Mouse (Mus musculus) heart, postnatal 0 days (tissue): Measurements from ENCODE around the gene Aox3. TPM values are rescaled to one million over a fixed set of nuclear protein-coding genes. Genes with fewer than 3 reads are reported as not detected.

ENCODE experiments used
- ATAC-seq: fragments of 200-750 bp; cut with Nextera tagmentation; 2 replicates; pipeline ENCODE4 v1.8.0; 2017; ENCODE audit warnings: low read depth, moderate number of reproducible peaks, moderate library complexity; ENCODE audit not compliant: insufficient read depth
- DNase-seq: peaks from one replicate; pipeline ENCODE4 v3.0.0-alpha.2; 2016; ENCODE audit warnings: low spot score
- H3K27ac ChIP-seq: fragments of 300-500 bp; sonication (generic); 2 replicates; pipeline ENCODE4 v1.5.1; 2014; ENCODE audit warnings: low read depth, mild to moderate bottlenecking
- H3K27me3 ChIP-seq: fragments of 300-500 bp; sonication (generic); 2 replicates; pipeline ENCODE4 v1.6.1; 2014; ENCODE audit warnings: low read length, mixed read lengths; ENCODE audit not compliant: control insufficient read depth, insufficient read depth
- H3K36me3 ChIP-seq: fragments of 300-500 bp; sonication (generic); replicated peaks from 2 replicates; pipeline ENCODE4 v1.6.1; 2014; ENCODE audit warnings: low read length, mixed read lengths; ENCODE audit not compliant: control insufficient read depth, insufficient read depth
- H3K4me1 ChIP-seq: fragments of 300-500 bp; sonication (generic); 2 replicates; pipeline ENCODE4 v1.6.1; 2014; ENCODE audit warnings: antibody characterized with exemption; ENCODE audit not compliant: control insufficient read depth, insufficient read depth
- H3K4me2 ChIP-seq: fragments of 300-500 bp; sonication (generic); 2 replicates; pipeline ENCODE4 v1.6.1; 2014; ENCODE audit warnings: low read depth, mild to moderate bottlenecking, low read length, moderate library complexity
- H3K4me3 ChIP-seq: fragments of 300-500 bp; sonication (generic); 2 replicates; pipeline ENCODE4 v1.5.1; 2014; ENCODE audit warnings: low read depth, low read length
- H3K9ac ChIP-seq: fragments of 300-500 bp; sonication (generic); replicated peaks from 2 replicates; pipeline ENCODE4 v1.6.1; 2014; ENCODE audit warnings: low read depth, low read length, mixed read lengths
- H3K9me3 ChIP-seq: fragments of 300-500 bp; sonication (generic); replicated peaks from 2 replicates; pipeline ENCODE4 v1.6.1; 2016; ENCODE audit warnings: low read length; ENCODE audit not compliant: control insufficient read depth
- CTCF ChIP-seq: IDR thresholded peaks from 2 replicates; pipeline ENCODE4 v1.5.1; 2016; ENCODE audit warnings: antibody characterized with exemption, control low read depth, low read depth
- EP300 ChIP-seq: IDR thresholded peaks from 2 replicates; pipeline ENCODE4 v1.6.1; 2016; ENCODE audit warnings: antibody characterized with exemption, low read depth
- WGBS: fragments of 180-500 bp; shearing (Covaris S2); extraction: QIAGEN DNeasy Blood & Tissue Kit; methylation state at CpG from one replicate; pipeline ENCODE4 v1.1.7; 2014; 5-methylcytosine and 5-hydroxymethylcytosine counted together
- polyA plus RNA-seq: library from polyadenylated mRNA; unstranded; fragments of >200 nt; fragmentation: Nextera tagmentation; extraction: Ambion mirVana; gene quantifications from 2 replicates; pipeline ENCODE4 v1.2.1, GENCODE M21; 2015
- total RNA-seq: library from RNA; depleted of rRNA; stranded (reverse); fragments of >200 nt; gene quantifications from 2 replicates; pipeline ENCODE4 v1.2.3, GENCODE M21; 2014; ENCODE audit warnings: low replicate concordance

Aox3 gene
- total and polyA plus RNA-seq, 2 experiments from 2014 or later: 0.12 TPM; not detected in 1

GRCm38 (mm10) chr1:58071509-58071908, 41.4 kb upstream of the Aox3 start:
- H3K4me1 ChIP-seq: no peaks in the 10 kb centered on the region
- no peak overlapping the region for H3K4me3 ChIP-seq
- H3K27ac ChIP-seq: no peak overlapping the region
- no peaks in the 10 kb centered on the region for H3K36me3 ChIP-seq
- H3K4me2 ChIP-seq: no peak overlapping the region
- DNase-seq (no peak), ATAC-seq (no peak)
- H3K27me3 ChIP-seq: no peaks in the 10 kb centered on the region
- H3K9ac ChIP-seq: no peak overlapping the region
- no peak for TF ChIP-seq EP300
- TF ChIP-seq CTCF: no peak
- no peaks in the 10 kb centered on the region for H3K9me3 ChIP-seq
- WGBS: 72% methylated on average over 1 of the region's 1 CpGs

GRCm38 (mm10) chr1:58072416-58072815, 40.5 kb upstream of the Aox3 start:
- WGBS: 71% methylated on average over 2 of the region's 2 CpGs
- ATAC-seq: no peak

GRCm38 (mm10) chr1:58072991-58073730, 39.8 kb upstream of the Aox3 start:
- TF ChIP-seq CTCF: no peak
- TF ChIP-seq EP300: no peak
- no peak overlapping the region for H3K9ac ChIP-seq
- DNase-seq (no peak), ATAC-seq (no peak)
- no peaks in the 10 kb centered on the region for H3K36me3 ChIP-seq
- no peaks in the 10 kb centered on the region for H3K9me3 ChIP-seq
- 71% methylated on average over 12 of the region's 12 CpGs for WGBS
- H3K4me1 ChIP-seq: no peaks in the 10 kb centered on the region
- H3K27ac ChIP-seq: no peak overlapping the region
- no peak overlapping the region for H3K4me3 ChIP-seq
- H3K4me2 ChIP-seq: no peak overlapping the region
- H3K27me3 ChIP-seq: no peaks in the 10 kb centered on the region

More at GRCm38 (mm10) chr1:58072416-58072815, 40.5 kb upstream of the Aox3 start:
- no peak overlapping the region for H3K4me3 ChIP-seq
- H3K4me1 ChIP-seq: no peaks in the 10 kb centered on the region
- no peaks in the 10 kb centered on the region for H3K36me3 ChIP-seq
- no peak overlapping the region for H3K9ac ChIP-seq
- H3K9me3 ChIP-seq: no peaks in the 10 kb centered on the region
- no peak overlapping the region for H3K4me2 ChIP-seq
- H3K27ac ChIP-seq: no peak overlapping the region
- TF ChIP-seq EP300: no peak
- TF ChIP-seq CTCF: no peak
- DNase-seq: no peak
- no peaks in the 10 kb centered on the region for H3K27me3 ChIP-seq

- Histone ChIP-seq H3K9me3 (no peaks in the 10 kb centered on the region), H3K4me1 (no peaks in the 10 kb centered on the region), H3K9ac (no peak overlapping the region), H3K4me3 (no peak overlapping the region), H3K27ac (no peak overlapping the region), H3K27me3 (no peaks in the 10 kb centered on the region), H3K36me3 (no peaks in the 10 kb centered on the region), H3K4me2 (no peak overlapping the region)
- ATAC-seq: no peak
- WGBS: 83% methylated on average over 2 of the region's 2 CpGs
- no peak for DNase-seq
- TF ChIP-seq CTCF (no peak), EP300 (no peak)
Measured at GRCm38 (mm10) chr1:58074266-58074665, 38.7 kb upstream of the Aox3 start.

- H3K4me2 ChIP-seq: no peak overlapping the region
- TF ChIP-seq CTCF (no peak), EP300 (no peak)
- H3K4me3 ChIP-seq: no peak overlapping the region
- no peaks in the 10 kb centered on the region for H3K4me1 ChIP-seq
- no peaks in the 10 kb centered on the region for H3K9me3 ChIP-seq
- no peak overlapping the region for H3K27ac ChIP-seq
- DNase-seq (no peak), ATAC-seq (no peak)
- H3K36me3 ChIP-seq: no peaks in the 10 kb centered on the region
- no peaks in the 10 kb centered on the region for H3K27me3 ChIP-seq
- no peak overlapping the region for H3K9ac ChIP-seq
Measured at GRCm38 (mm10) chr1:58077882-58078281, 35.0 kb upstream of the Aox3 start.

GRCm38 (mm10) chr1:58078390-58078789, 34.5 kb upstream of the Aox3 start:
- no peaks in the 10 kb centered on the region for H3K4me1 ChIP-seq
- ATAC-seq (no peak), DNase-seq (no peak)
- H3K9ac ChIP-seq: no peak overlapping the region
- no peaks in the 10 kb centered on the region for H3K9me3 ChIP-seq
- no peak overlapping the region for H3K27ac ChIP-seq
- WGBS: 89% methylated on average over 7 of the region's 7 CpGs
- H3K36me3 ChIP-seq: no peaks in the 10 kb centered on the region
- TF ChIP-seq EP300 (no peak), CTCF (no peak)
- H3K4me3 ChIP-seq: no peak overlapping the region
- no peak overlapping the region for H3K4me2 ChIP-seq
- no peaks in the 10 kb centered on the region for H3K27me3 ChIP-seq
